Mouse (Mus musculus) A20 (cell line): ENCODE measurements at regions not wholly inside any gene's neighbourhood (a gene's known extent, or its start where the extent isn't known, plus 50 kb on each side); places are given as distances from the start of the nearest gene placed in this dataset.
A peak's percentile ranks its signal among the peaks of the same experiment; 100 is the strongest.
"Not testable (repeated sequence)": the region's sequence is repeated elsewhere in the genome, so short reads cannot be mapped to it uniquely, and the experiment has no call there.

ENCODE experiments used
- DNase-seq: peaks from one replicate; pipeline ENCODE4 v3.0.0-alpha.2; 2011; ENCODE audit warnings: low read depth, low spot score

- DNase-seq: no peak
Measured at GRCm38 (mm10) chr2:81848836-81849410, 204.1 kb upstream of the Zfp804a start.

- no peak for DNase-seq
Measured at GRCm38 (mm10) chr2:81849927-81850326, 203.1 kb upstream of the Zfp804a start.

DNA sequence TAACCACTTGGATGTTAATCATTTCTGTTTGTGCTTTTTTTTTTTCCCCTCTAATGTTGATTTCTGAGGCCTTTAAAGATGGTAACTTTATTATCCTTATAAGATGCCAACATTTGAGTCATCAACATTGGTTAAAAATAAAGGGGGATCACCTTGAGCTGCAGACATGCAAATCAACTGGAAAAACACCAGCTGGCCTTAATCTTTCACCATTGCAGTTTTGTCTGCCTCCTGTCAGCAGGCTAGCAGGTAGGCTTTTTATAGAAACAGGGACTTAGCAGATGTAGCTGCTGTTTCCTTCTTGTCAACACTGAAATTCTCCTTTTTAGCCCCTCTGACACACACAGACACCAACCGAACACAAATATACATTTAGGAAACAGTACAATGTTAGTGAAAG lies 167.6 kb upstream of the Zfp804a start:
- peak; percentile 81 for DNase-seq

DNA sequence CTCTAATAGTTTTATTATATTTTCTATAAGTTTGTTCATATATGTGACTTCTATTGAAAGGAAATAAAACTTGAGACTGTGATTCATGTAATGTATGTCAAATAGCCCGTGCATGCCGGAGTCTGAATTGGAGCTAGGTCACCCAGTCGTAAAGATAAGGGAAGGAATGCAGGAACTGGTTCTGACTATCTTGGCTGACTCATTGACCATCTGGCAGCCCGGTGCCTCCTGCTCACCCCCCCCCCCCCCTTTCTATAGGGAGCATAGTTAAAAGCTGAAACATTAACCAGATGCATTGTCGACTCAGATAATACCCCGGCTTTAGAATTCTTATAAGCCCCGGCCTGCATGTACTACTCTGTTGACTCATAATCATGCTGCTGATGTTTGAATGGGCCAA lies 160.5 kb upstream of the Zfp804a start:
- DNase-seq: not testable (repeated sequence)

GRCm38 (mm10) chr2:81939360-81939759 lies 113.7 kb upstream of the Zfp804a start:
- DNase-seq: no peak
